Mouse (Mus musculus) urinary bladder, postnatal 25 days (tissue): ENCODE measurements around the gene Esp34.

ENCODE experiments used
- DNase-seq: peaks from one replicate; pipeline ENCODE4 v3.0.0; 2022; ENCODE audit warnings: low spot score

The Esp34 gene

GRCm38 (mm10) chr17:38553892-38554291 is at the start of gene Esp34:
TSS of gene Esp34 (plus strand) at chr17:38554192.
- no peak for DNase-seq

GRCm38 (mm10) chr17:38562527-38562926 is 8.5 kb downstream of the Esp34 start:
- DNase-seq = no peak
